Mouse (Mus musculus) megakaryocyte, embryonic 14.5 days (primary cell): ENCODE measurements around the gene Sntb2. TPM values are rescaled to one million over a fixed set of nuclear protein-coding genes. Genes with fewer than 3 reads are reported as not detected.

Experiments used
- H3K27me3 ChIP-seq: replicated peaks from 2 replicates; pipeline ENCODE3; 2012; ENCODE audit warnings: inconsistent platforms
- H3K36me3 ChIP-seq: replicated peaks from 2 replicates; pipeline ENCODE3; 2012; ENCODE audit warnings: low read length, inconsistent platforms, mixed read lengths
- H3K4me1 ChIP-seq: 2 replicates; pipeline ENCODE4 v1.6.1; 2012; ENCODE audit warnings: inconsistent platforms
- H3K4me3 ChIP-seq: replicated peaks from 2 replicates; pipeline ENCODE3; 2012; ENCODE audit warnings: moderate library complexity, mild to moderate bottlenecking, inconsistent platforms
- H3K9me3 ChIP-seq: 2 replicates; pipeline ENCODE4 v1.6.1; 2012; ENCODE audit warnings: inconsistent platforms
- FLI1 ChIP-seq: IDR thresholded peaks from 2 replicates; pipeline ENCODE4 v1.6.1; 2012; ENCODE audit warnings: low read length, inconsistent platforms, mixed read lengths
- GATA1 ChIP-seq: IDR thresholded peaks from 3 replicates; pipeline ENCODE4 v1.6.1; 2012; ENCODE audit warnings: mixed read lengths, low read length, inconsistent platforms, borderline replicate concordance
- polyA plus RNA-seq: library from polyadenylated mRNA; stranded (reverse); fragments of >175 nt; gene quantifications from 2 replicates; pipeline ENCODE4 v1.2.3, GENCODE M21; 2012; ENCODE audit warnings: low replicate concordance; ENCODE audit not compliant: insufficient read depth

Sntb2 gene
- 0.37 and 0.63 TPM in 2 replicates for polyA plus RNA-seq

DNA sequence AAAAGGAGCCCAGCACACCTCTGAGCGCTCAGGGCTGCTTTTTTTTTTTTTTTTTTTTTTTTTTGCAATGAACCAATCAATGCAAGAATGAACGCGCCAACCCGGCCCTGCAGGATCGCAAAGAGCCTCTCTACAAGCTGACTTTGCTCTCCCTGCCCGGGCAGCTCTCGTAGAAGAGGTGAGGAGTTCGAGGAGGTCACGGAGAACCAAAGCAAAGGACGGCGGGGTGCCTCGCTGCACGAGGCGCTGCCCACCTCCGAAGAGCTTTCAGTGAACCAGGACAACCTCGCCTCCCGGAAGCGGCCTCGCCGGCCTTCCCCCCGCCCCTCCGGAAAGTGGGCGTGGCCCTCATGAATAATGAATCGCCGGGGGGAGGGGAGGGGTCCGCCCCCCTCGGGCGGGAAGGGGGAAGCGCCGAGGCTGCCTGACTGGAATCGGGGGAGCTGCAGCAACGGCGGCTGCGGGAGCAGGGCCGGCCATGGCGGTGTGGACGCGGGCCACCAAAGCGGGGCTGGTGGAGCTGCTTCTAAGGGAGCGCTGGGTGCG is at the start of gene Sntb2:
Gene Sntb2 (plus strand): TSS at position 427 of the 546 bp plus-strand sequence.
- no peaks in the 10 kb centered on the region for H3K9me3 ChIP-seq
- TF ChIP-seq GATA1 (no peak), FLI1 (no peak)
- peak within 1 kb of the TSS; percentile 95 for H3K4me3 ChIP-seq
- H3K36me3 ChIP-seq: no peaks in the 10 kb centered on the region
- H3K27me3 ChIP-seq: peaks cover 75% of the 10 kb centered on the region
- peaks cover 38% of the 10 kb centered on the region for H3K4me1 ChIP-seq

DNA sequence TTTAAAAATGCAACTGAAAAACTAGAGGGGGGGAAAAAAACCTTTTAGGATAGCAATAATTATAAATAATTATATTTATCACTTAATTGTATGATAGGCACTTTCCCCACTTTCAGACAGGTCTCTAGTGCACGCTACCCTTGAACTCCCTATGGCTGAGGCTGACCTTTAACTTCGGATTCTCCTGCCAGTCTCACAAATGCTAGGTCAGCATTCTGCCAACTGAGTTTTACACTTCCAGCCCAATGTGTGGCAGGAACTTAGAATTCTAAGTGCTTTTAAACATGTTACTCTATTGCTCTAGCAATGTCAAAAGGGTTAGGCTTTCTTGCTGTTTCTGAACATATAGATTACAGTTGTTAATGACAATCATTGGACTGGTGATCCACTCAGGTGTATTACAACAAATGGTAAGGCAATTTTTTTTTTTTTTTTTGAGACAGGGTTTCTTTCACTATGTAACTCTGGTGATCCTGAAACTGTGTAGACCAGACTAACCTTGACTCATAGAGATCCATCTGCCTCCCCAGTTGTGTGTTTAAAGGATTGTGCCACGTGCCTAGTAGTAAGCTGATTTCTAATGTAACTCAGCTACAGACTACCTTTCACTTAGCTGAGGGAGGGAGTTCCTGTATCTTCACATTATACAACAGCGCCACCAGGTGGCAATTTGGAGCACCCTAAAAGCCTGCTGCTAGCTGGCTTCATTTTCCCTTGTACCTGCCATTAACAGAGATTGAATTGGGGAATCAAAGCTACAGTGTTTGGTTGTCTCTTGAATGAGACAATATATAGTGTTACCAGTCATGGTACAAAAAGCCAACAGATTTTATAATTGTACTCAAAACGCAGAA is 48.0 kb upstream of the Sntb2 start:
- H3K36me3 ChIP-seq: peaks cover 54% of the 10 kb centered on the region
- H3K4me1 ChIP-seq: peaks cover 45% of the 10 kb centered on the region
- no peak overlapping the region for H3K4me3 ChIP-seq
- TF ChIP-seq FLI1: no peak
- no peaks in the 10 kb centered on the region for H3K27me3 ChIP-seq
- H3K9me3 ChIP-seq: no peaks in the 10 kb centered on the region

DNA sequence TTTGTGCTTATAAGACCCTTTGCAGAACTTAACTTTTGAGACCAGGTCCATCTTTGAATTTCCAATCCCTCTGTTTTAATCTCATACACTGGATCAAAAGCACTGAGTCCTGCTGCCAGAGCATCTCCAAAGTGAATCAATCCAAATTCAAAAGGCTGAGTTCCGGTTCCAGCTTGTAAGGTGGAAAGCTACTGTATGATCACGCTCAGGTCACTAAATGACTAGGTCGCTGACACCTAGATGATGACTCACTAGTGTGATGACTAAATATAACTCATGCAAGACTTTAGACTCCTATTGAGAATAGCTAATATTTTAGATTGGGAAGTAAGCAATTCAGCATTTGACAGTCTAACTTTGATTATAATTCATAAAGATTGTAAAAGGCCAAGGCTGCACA is 46.7 kb upstream of the Sntb2 start:
- Histone ChIP-seq H3K36me3 (peaks cover 42% of the 10 kb centered on the region), H3K4me1 (peaks cover 47% of the 10 kb centered on the region), H3K9me3 (no peaks in the 10 kb centered on the region), H3K27me3 (no peaks in the 10 kb centered on the region), H3K4me3 (no peak overlapping the region)
- TF ChIP-seq GATA1: no peak
- TF ChIP-seq FLI1: no peak

DNA sequence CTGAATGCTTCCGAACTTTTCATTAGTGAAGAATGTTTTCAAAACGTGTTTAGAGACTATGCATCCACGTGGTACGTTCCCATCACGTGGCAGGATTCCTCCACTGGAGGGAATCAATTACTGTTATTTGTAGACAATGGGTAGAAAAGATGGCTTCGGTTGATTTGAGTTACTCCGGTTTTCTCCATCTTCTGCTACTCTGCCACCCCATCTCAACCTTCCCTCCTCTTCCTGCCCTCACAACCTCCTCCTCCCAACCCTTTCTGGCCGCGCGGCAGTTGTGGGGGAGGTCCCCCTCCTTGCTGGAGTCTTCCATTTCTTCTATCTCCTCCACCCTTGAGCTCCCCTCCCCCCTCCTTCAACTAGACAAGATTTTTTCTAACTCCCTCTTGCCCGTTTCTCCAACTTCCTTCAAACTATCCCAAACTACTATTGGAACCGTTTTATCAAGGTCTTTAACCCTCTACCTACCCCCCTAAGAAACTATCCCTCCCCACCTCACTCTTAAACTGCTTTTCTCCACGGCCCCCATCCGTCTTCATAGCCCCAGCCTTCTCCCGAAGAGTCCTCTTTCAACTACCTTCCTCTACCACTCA is 43.2 kb upstream of the Sntb2 start:
- peaks cover 70% of the 10 kb centered on the region for H3K4me1 ChIP-seq
- TF ChIP-seq FLI1 (no peak), GATA1 (no peak)
- H3K36me3 ChIP-seq: peaks cover 36% of the 10 kb centered on the region
- no peaks in the 10 kb centered on the region for H3K9me3 ChIP-seq
- H3K4me3 ChIP-seq: peak overlapping the region; percentile 93
- no peaks in the 10 kb centered on the region for H3K27me3 ChIP-seq

DNA sequence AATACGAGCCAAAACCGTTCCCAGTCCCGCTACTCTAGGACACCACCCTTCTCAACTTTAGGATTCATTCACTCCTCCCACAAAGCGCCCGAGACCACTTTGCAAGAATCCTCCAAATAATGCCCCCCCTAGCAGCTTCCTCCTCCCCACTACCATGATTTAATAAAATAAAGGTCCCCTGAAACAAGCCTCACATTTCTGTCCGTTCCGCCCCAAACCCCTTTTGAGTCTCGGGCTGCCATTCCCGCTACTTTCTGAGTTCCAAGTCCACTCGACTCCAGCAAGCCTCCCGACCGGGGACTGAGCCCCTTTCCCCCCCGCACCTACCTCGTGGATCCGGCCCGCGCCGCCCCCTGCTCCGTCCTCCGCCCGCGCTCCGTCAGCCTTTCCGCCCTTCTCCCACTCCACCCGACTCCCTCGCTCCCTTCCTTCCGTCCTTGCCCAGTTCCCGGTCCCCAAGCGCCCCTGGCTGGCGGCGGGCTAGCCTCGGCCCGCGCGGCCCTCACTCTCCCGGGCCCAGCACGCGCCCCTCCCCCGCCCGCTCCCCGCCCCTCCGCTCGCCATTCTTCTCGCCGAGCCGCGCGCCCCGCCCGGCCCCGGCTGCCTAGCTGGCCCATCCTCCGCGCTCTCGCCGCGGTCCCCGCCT is 42.6 kb upstream of the Sntb2 start:
- Histone ChIP-seq H3K36me3 (peaks cover 40% of the 10 kb centered on the region), H3K4me3 (peak overlapping the region; percentile 93), H3K9me3 (no peaks in the 10 kb centered on the region), H3K4me1 (peaks cover 63% of the 10 kb centered on the region), H3K27me3 (no peaks in the 10 kb centered on the region)
- TF ChIP-seq GATA1 (no peak), FLI1 (no peak)

DNA sequence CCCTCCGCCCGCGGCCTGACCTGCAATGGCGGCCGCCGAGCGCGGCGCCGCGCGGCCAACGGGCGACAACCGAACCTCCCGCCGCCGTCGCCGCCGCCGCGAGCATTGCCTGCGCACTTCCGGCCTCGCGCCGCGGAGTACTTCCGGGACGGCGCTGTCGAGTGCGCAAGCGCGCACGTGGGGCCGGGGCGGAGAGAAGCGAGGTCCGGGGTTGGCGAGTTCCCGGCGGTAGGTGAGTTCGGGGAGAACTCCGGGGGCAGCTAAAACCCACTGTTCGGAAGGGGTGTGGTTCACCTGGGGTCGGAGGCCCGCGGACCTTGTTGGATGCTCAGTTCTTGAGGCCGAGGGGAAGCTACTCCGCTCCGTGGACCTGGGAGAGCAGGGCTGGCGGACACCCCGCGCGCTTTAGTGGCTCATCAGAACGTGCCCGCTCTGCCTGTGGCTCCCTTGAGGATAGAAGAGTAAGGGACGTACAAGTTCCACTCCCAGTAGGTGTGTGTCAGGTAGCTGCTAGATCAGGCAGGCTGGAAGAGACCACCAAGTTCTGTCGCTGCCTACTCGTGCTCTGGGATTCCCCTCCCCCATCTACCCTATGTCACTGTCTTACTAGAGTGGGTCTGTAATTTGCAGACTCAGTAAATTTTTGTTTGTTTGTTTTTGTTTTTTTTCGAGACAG is 41.9 kb upstream of the Sntb2 start, which contains the start of gene Utp4:
Gene Utp4 (plus strand): TSS at position 156 of the 676 bp plus-strand sequence.
- Histone ChIP-seq H3K4me3 (peak within 1 kb of the TSS; percentile 93), H3K36me3 (peaks cover 46% of the 10 kb centered on the region), H3K9me3 (no peaks in the 10 kb centered on the region), H3K4me1 (peaks cover 57% of the 10 kb centered on the region), H3K27me3 (no peaks in the 10 kb centered on the region)
- TF ChIP-seq GATA1: no peak
- TF ChIP-seq FLI1: peak; percentile 69; the same call in 1 of the 2 replicates

DNA sequence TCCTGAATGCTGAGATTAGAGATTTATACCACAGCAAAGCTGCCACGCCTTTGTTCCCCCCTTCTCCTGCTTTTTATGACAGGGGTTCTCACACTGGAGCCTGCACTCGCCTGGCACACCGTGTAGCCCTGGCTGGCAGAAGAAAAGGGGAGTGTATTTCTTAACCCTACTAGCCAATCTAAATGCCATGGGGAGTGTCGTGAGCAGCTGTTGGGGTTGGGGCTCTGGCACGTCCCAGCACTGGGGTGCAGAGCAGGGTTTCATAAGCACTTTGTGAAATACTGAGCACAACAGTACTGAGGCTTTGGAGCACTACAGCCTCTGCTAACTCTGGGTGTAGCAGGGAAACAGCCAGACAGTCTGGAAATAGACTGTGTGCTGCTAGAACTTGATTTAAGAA is 36.1 kb upstream of the Sntb2 start:
- no peak overlapping the region for H3K4me3 ChIP-seq
- TF ChIP-seq GATA1: no peak
- TF ChIP-seq FLI1: no peak
- no peaks in the 10 kb centered on the region for H3K9me3 ChIP-seq
- no peaks in the 10 kb centered on the region for H3K27me3 ChIP-seq
- peaks cover 33% of the 10 kb centered on the region for H3K4me1 ChIP-seq
- peaks cover 98% of the 10 kb centered on the region for H3K36me3 ChIP-seq

DNA sequence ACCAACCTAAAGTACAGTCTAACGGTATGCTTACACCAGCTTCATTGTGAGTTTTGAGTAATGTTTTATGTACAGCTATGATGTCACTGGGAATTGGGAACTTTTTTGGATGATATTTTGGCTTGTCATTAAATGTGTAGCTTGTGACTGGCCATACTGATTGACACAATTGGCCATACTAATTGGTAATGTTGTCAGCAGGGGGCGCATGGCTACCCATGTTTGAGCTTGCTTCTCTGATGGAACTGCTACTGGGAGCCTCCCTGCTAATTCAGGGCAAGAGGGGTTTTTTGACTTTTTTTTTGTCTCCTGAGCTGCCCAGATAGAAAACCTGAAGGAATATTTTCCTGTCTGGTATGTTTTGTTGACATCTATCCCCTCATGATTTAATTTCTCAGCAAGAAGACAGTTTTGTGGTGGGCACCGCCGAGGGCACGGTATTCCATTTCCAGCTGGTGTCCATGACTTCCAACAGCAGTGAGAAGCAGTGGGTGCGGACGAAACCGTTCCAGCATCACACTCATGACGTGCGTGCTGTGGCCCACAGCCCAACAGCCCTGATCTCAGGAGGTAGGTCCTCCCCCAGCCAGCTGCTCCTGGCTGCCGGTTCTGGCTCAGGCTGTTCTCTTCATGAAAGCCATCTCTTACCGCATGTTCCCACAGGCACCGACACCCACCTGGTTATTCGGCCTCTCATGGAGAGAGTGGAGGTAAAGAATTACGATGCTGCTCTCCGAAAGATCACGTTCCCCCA is 29.6 kb upstream of the Sntb2 start:
- Histone ChIP-seq H3K36me3 (peaks cover 86% of the 10 kb centered on the region), H3K9me3 (no peaks in the 10 kb centered on the region), H3K4me3 (no peak overlapping the region), H3K27me3 (no peaks in the 10 kb centered on the region), H3K4me1 (peaks cover 16% of the 10 kb centered on the region; the same call in 1 of the 2 replicates)
- TF ChIP-seq GATA1 (no peak), FLI1 (no peak)
